9 mouse cellular contexts compared by ENCODE assay signal in the genomic region with DNA sequence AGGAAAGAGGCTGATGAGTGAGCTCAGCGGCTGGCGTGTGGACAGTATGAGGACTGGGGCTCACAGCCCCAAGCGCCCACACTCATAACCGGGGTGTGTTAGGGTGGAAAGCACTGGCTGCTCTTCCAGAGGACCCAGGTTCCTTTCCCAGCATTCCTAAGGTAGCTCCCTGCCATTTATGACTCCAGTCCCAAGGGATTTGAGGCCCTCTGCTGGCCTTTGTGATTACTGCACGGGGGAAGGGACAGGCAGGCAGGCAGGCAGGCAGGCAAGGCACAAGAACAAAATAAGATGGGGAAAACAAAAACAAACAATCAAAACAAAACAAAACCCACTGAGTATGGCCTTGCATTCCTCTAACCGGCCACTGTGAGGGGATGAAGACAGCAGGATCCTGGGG.
DNase-seq lines count a peak whose midpoint lies in the region; ATAC-seq and TF ChIP-seq lines count a peak whose summit lies in the region.
"Had no signal": no experiment of that assay in that cellular context is flagged by ENCODE, and none has a peak within 500 bp of the region (broad histone marks: within the 10 kb centered on the region; RNA-seq: fewer than 3 reads in every experiment).

No protein-coding gene starts in this region.

- 70% methylated on average over 6 of the region's 6 CpGs for WGBS in lung, embryonic 14.5 days
- WGBS in forebrain, embryonic 11.5 days, result 74% methylated on average over 6 of the region's 6 CpGs
- WGBS in hindbrain, postnatal 0 days, result 64% methylated on average over 6 of the region's 6 CpGs
- 67% methylated on average over 6 of the region's 6 CpGs for WGBS in lung, postnatal 0 days

- peak; percentile 73 for DNase-seq in lung, embryonic 14.5 days
- no peak for DNase-seq in lung, adult 18-20 months
- DNase-seq in adrenal gland, postnatal 14 days, result peak; percentile 73
- DNase-seq in forebrain, embryonic 11.5 days (ENCODE audit: low spot score), result peak; percentile 64
- peak; percentile 80 for DNase-seq in hindbrain, postnatal 0 days (ENCODE audit: low spot score)
- no peak for DNase-seq in lung, postnatal 0 days (ENCODE audit: low spot score)
- DNase-seq in right cerebral cortex, postnatal 4 days, result peak; percentile 71
- DNase-seq in yolk sac, embryonic 10.5 days (ENCODE audit: low spot score), result no peak

- H3K9me3 ChIP-seq in lung, embryonic 14.5 days (ENCODE audit: low read depth, low read length), result no peaks in the 10 kb centered on the region
- H3K9me3 ChIP-seq in forebrain, embryonic 11.5 days (ENCODE audit: control insufficient read depth, low read length), result no peaks in the 10 kb centered on the region
- H3K9me3 ChIP-seq in hindbrain, postnatal 0 days (ENCODE audit: low read length), result no peaks in the 10 kb centered on the region
- H3K9me3 ChIP-seq in lung, postnatal 0 days (ENCODE audit: low read length), result no peaks in the 10 kb centered on the region
- H3K9me3 ChIP-seq: limb, embryonic 13.5 days had no signal

- H3K27me3 ChIP-seq in lung, embryonic 14.5 days (ENCODE audit: insufficient read depth, low read length), result no peaks in the 10 kb centered on the region
- H3K27me3 ChIP-seq in forebrain, embryonic 11.5 days (ENCODE audit: control insufficient read depth, insufficient read depth, low read length), result no peaks in the 10 kb centered on the region
- H3K27me3 ChIP-seq in hindbrain, postnatal 0 days (ENCODE audit: insufficient read depth, low read length), result no peaks in the 10 kb centered on the region
- H3K27me3 ChIP-seq in lung, postnatal 0 days (replicated peaks; ENCODE audit: insufficient read depth, low read length), result no peaks in the 10 kb centered on the region
- H3K27me3 ChIP-seq: limb, embryonic 13.5 days had no signal

- no peak overlapping the region for H3K27ac ChIP-seq in lung, embryonic 14.5 days (ENCODE audit: low read depth)
- H3K27ac ChIP-seq in forebrain, embryonic 11.5 days (ENCODE audit: low read depth, low read length), result no peak overlapping the region
- H3K27ac ChIP-seq in hindbrain, postnatal 0 days, result no peak overlapping the region
- H3K27ac ChIP-seq in lung, postnatal 0 days (ENCODE audit: low read length), result no peak overlapping the region
- H3K27ac ChIP-seq: limb, embryonic 13.5 days had no signal

- peak; percentile 73 for TF ChIP-seq CTCF in lung, embryonic 14.5 days (IDR thresholded peaks at IDR 0.05; ENCODE audit: low read depth)
- peak; percentile 83 for TF ChIP-seq CTCF in hindbrain, postnatal 0 days (IDR thresholded peaks at IDR 0.05; ENCODE audit: low read depth)
- TF ChIP-seq CTCF in lung, postnatal 0 days (IDR thresholded peaks at IDR 0.05), result peak; percentile 77

- no peak overlapping the region for H3K4me3 ChIP-seq in lung, embryonic 14.5 days (ENCODE audit: low read depth, low read length)
- H3K4me3 ChIP-seq in forebrain, embryonic 11.5 days (ENCODE audit: low read depth, low read length), result no peak overlapping the region
- no peak overlapping the region for H3K4me3 ChIP-seq in hindbrain, postnatal 0 days (ENCODE audit: low read length)
- H3K4me3 ChIP-seq in lung, postnatal 0 days (ENCODE audit: low read depth, low read length), result no peak overlapping the region
- H3K4me3 ChIP-seq: limb, embryonic 13.5 days had no signal

- ATAC-seq in lung, embryonic 14.5 days (ENCODE audit: insufficient read depth), result no peak
- 0 out of 2 replicates have a peak, but pooled peaks have one; percentile 16 for ATAC-seq in forebrain, embryonic 11.5 days (replicated peaks; ENCODE audit: low FRiP score)
- ATAC-seq in hindbrain, postnatal 0 days, result peak; percentile 44; the same call in 1 of the 2 replicates
- peak; percentile 16 for ATAC-seq in lung, postnatal 0 days

- no peaks in the 10 kb centered on the region for H3K4me1 ChIP-seq in lung, embryonic 14.5 days (ENCODE audit: insufficient read depth)
- 0 out of 2 replicates have a peak, but pooled peaks cover 2% of the 10 kb centered on the region for H3K4me1 ChIP-seq in forebrain, embryonic 11.5 days (replicated peaks; ENCODE audit: control insufficient read depth, insufficient read depth, low read length)
- H3K4me1 ChIP-seq in hindbrain, postnatal 0 days (ENCODE audit: insufficient read depth, low read length), result no peaks in the 10 kb centered on the region
- no peaks in the 10 kb centered on the region for H3K4me1 ChIP-seq in lung, postnatal 0 days (ENCODE audit: insufficient read depth, low read depth, low read length)

- TF ChIP-seq EP300 in lung, postnatal 0 days (IDR thresholded peaks at IDR 0.05), result no peak

- H3K9ac ChIP-seq in lung, embryonic 14.5 days, result no peak overlapping the region
- H3K9ac ChIP-seq in forebrain, embryonic 11.5 days (ENCODE audit: low read length), result no peak overlapping the region
- H3K9ac ChIP-seq in hindbrain, postnatal 0 days (replicated peaks; ENCODE audit: low read length), result no peak overlapping the region
- no peak overlapping the region for H3K9ac ChIP-seq in lung, postnatal 0 days (replicated peaks; ENCODE audit: low read depth)
- H3K9ac ChIP-seq: limb, embryonic 13.5 days had no signal

- no peak overlapping the region for H3K4me2 ChIP-seq in lung, embryonic 14.5 days
- no peak overlapping the region for H3K4me2 ChIP-seq in forebrain, embryonic 11.5 days (ENCODE audit: low read depth, low read length, severe bottlenecking)
- H3K4me2 ChIP-seq in hindbrain, postnatal 0 days (ENCODE audit: low read depth, low read length), result no peak overlapping the region
- no peak overlapping the region for H3K4me2 ChIP-seq in lung, postnatal 0 days (replicated peaks; ENCODE audit: low read depth, low read length)
- H3K4me2 ChIP-seq: limb, embryonic 13.5 days had no signal

- H3K36me3 ChIP-seq in lung, embryonic 14.5 days (ENCODE audit: insufficient read depth), result peaks cover 32% of the 10 kb centered on the region; the same call in 1 of the 2 replicates
- H3K36me3 ChIP-seq in forebrain, embryonic 11.5 days (ENCODE audit: control insufficient read depth, insufficient read depth, low read length), result no peaks in the 10 kb centered on the region; the same call in 1 of the 2 replicates
- H3K36me3 ChIP-seq in hindbrain, postnatal 0 days (ENCODE audit: insufficient read depth, low read length), result no peaks in the 10 kb centered on the region; the same call in 1 of the 2 replicates
- H3K36me3 ChIP-seq in lung, postnatal 0 days (ENCODE audit: insufficient read depth, low read length), result 0 out of 2 replicates have a peak, but pooled peaks cover 11% of the 10 kb centered on the region

Comparison
In these comparisons a context has a peak if more than half of its experiments do, and no peak if none do; other contexts are left out.
1. DNase-seq: peak in lung, embryonic 14.5 days (single experiment), adrenal gland, postnatal 14 days (single experiment), forebrain, embryonic 11.5 days (single experiment), hindbrain, postnatal 0 days (single experiment) and right cerebral cortex, postnatal 4 days (single experiment); none in lung, adult 18-20 months (0 of 2), lung, postnatal 0 days (single experiment) and yolk sac, embryonic 10.5 days (single experiment).
2. Peak in every context shown above with its lines, with median percentiles within 50 percentile points of each other: CTCF ChIP-seq.